Mouse (Mus musculus): ENCODE measurements around the gene Mmab.
A peak's percentile ranks its signal among the peaks of the same experiment; 100 is the strongest.

The Mmab gene

GRCm38 (mm10) chr5:114426732-114427131 is 17.1 kb downstream of the Mmab start:
- DNase-seq, result no peak

GRCm38 (mm10) chr5:114423961-114424360 is 19.9 kb downstream of the Mmab start:
- no peak for DNase-seq

DNA sequence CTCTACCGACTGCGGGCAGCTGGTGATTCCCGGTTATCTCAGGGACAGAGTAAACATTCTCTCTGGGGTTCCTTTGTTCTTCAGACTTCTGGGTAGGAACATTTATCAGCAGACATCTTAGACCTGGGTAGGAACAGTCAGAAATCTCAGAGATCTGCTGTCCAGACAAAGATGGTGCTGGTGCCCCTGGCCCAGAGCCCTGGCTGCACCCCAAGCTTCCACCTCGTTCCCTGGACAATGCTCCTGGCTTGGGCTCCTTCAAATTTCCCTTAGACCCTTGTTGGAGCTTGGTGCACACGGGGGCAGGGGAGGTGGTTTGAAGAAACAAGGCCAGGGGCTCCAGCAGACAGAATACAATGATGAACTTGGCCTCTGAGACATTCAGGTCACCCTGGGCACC is 21.3 kb downstream of the Mmab start:
- DNase-seq, result no peak

- DNase-seq, result peak; percentile 48
Observed at GRCm38 (mm10) chr5:114421561-114422298, 22.1 kb downstream of the Mmab start.

- no peak for DNase-seq
Observed at GRCm38 (mm10) chr5:114418541-114418940, 25.3 kb downstream of the Mmab start.

GRCm38 (mm10) chr5:114416855-114417254 is 27.0 kb downstream of the Mmab start:
- no peak for DNase-seq

DNA sequence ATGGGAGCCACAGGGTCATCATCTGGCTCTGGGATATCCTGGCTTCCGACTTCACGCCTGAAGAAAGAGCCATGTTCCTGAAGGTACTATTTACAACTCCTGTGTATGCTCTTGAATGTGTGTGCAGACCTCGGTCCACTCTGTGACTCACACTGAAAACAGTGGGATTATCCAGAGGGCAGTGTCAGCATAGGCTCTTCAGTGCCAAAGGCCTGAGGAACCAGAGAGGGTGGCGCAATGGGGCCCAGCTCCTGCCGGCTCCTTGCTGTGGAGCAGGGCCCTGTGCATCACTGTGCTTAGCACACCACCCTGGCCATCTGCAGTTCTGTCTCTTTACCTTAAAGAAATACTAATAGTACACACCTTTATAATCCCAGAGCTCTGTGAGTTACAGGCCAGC is 28.3 kb downstream of the Mmab start:
- no peak for DNase-seq

DNA sequence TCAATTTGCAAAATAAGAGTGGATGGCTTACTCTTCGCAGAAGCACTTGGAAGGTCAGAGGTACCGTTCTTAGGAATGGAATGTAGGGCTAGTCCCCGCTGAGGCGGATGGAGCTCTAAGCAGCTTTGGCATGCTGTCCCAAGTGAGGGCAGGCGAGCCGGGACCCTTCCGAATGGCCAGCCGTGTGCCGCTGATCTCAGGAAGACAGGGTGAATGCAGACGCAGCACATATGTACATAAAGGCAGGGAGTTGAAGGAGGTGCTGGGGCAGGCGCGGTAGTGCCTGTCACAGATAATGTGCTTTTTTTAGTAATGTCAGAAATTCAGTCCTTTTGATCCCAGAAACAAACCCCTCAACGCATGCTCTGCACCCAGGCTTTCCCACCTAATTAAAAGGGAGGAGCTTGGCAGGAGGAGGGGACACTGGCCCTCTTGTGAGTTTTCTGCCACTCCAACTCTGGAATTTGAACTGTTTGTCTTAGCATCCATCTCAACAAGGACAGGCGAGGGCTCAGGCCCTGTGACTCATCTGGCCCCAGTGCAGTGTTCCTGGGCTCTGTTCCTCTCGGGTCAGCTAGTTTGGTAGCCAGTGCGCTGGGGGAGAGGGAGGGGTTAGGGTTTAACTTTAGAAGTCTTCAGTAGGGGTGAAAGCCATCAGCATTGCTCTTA is 30.7 kb downstream of the Mmab start:
- peak; percentile 74 for DNase-seq

DNA sequence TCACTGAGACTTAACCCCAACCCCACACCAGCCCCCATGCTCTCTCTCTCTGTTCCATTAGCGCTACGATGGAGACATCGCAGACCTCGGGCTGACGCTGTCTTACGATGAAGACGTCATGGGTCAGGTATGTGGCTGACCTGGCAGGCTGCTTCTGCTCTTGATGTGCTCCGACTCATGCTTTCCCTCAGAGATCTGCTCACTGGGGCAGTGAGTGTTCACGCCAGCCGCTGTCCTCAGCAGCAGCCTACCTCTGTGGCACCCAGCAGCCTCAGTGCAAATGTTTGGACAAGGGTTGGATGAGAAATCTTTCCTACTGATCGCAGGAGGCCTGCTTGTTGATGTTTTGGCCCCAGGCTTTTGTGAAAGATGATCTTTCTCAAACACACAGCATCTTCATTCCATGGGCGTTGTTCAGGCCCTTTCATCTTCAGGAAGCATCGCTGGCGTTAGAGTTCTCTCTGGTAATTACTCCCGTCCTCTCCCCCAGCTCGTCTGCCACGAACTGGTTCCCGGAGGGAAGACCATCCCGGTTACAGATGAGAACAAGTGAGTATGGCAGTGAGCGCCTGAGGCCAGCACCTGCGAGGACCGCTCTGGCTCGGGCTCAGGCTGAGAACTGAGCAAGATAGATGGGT is 31.4 kb downstream of the Mmab start:
- no peak for DNase-seq

- DNase-seq, result no peak
Observed at GRCm38 (mm10) chr5:114410429-114410828, 33.4 kb downstream of the Mmab start.

GRCm38 (mm10) chr5:114408846-114409245 is 35.0 kb downstream of the Mmab start:
- DNase-seq, result no peak

GRCm38 (mm10) chr5:114407810-114408209 is 36.0 kb downstream of the Mmab start:
- DNase-seq, result no peak

GRCm38 (mm10) chr5:114407269-114407668 is 36.6 kb downstream of the Mmab start:
- no peak for DNase-seq

DNA sequence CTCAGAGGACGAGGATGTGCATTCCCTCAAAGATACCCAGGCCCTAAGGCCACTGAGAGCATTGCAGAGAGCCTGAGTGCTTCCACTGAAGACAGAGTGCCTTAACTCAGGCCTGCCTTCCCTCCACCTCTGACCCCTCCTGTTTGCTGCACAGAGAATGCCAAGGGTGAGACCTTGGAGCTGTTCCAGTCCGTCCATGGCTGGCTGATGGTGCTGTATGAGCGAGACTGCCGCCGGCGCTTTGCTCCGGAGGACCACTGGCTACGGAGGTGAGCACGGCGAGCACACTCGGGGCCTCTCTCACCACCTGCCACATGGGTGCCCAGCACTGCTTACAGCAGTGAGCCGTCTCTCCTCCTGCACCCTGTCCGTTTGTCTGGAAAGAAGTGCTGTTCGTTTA is 37.3 kb downstream of the Mmab start:
- DNase-seq, result no peak

GRCm38 (mm10) chr5:114393169-114393568 is 50.7 kb downstream of the Mmab start:
- DNase-seq, result no peak

GRCm38 (mm10) chr5:114384448-114384847 is 59.4 kb downstream of the Mmab start:
- DNase-seq, result no peak

DNA sequence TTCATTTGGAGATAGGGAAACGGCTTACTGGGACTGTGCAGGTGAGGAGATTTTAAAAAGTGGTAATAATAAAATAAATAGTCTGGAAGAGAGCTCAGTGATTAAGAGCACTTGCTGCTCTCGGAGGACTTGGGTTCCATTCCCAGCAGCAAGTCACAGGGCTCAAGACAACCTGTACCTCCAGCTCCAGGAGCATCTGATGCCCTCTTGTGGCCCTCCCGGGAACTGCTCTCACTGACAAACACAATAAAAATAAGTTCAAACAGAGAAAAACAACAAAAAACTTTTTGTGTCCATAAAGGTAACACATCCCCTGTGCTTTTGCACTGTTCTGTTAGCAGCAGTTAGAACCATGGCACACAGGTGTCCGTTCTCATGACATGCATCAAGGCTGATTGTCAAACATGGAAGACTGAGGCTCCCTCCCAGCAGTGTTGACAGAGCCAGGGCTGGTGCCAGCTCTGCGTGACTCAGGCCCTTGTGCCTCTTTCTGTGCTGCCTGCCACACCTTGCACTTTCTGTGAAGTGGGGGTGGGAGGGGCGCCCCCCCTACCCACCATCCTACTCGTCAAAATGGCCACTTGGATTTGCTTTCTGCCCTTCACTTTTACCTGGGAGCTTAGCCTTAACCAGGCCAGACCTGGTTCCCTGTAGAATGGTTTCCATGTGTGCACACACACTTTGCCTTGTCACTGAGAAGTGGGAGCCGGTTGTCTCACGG is 60.5 kb downstream of the Mmab start:
- no peak for DNase-seq

Data from kidney, adult 11 months (tissue).